15 mouse cellular contexts compared by ENCODE assay signal in the genomic region with DNA sequence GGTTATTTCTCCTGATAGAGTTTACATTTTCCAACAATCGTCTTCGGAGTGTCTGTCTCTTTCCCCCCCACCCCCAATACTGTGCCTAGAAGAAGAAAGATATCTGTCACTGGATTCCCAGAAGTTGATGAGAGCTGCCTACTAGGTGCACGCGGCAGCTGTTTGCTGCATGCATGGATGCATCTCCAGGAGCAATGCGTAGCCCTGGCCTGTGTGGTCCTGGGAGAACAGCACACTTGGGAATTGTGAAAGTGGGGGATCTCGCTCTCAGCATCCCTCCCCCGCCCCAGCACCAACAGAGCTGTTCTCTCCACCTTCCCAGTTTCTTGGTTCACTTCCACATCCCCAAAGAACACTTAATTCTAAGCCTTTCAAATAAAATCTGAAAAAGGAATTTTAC.
"Had no signal": no experiment of that assay in that cellular context is flagged by ENCODE, and none has a peak within 500 bp of the region (broad histone marks: within the 10 kb centered on the region; RNA-seq: fewer than 3 reads in every experiment).

No protein-coding gene starts in this region.

- H3K4me3 ChIP-seq: limb, embryonic 15.5 days; liver, embryonic 12.5 days; megakaryocyte, embryonic 14.5 days had no signal

- H3K27me3 ChIP-seq: limb, embryonic 15.5 days; liver, embryonic 12.5 days; megakaryocyte, embryonic 14.5 days had no signal

- H3K4me2 ChIP-seq: limb, embryonic 15.5 days; liver, embryonic 12.5 days; lung, embryonic 14.5 days had no signal

- ATAC-seq: liver, embryonic 12.5 days had no signal

- H3K27ac ChIP-seq: limb, embryonic 15.5 days; liver, embryonic 12.5 days had no signal

- H3K36me3 ChIP-seq: limb, embryonic 15.5 days; liver, embryonic 12.5 days had no signal

- DNase-seq: kidney, adult 18-20 months; kidney, postnatal 10 days; left cerebral cortex, postnatal 4 days; lung, embryonic 14.5 days; lung, postnatal 10 days; lung, postnatal 4 days; midbrain, embryonic 14.5 days; retina, postnatal 1 day; right cerebral cortex, postnatal 4 days; spleen, adult 18-20 months; thymus, adult 18-20 months; thymus, postnatal 14 days had no signal

- H3K4me1 ChIP-seq: limb, embryonic 15.5 days; liver, embryonic 12.5 days; megakaryocyte, embryonic 14.5 days had no signal

- H3K9me3 ChIP-seq: limb, embryonic 15.5 days; liver, embryonic 12.5 days; megakaryocyte, embryonic 14.5 days had no signal

- H3K9ac ChIP-seq: limb, embryonic 15.5 days; liver, embryonic 12.5 days; lung, embryonic 14.5 days had no signal
